Mouse (Mus musculus) left cerebral cortex, postnatal 25 days (tissue): ENCODE results near the gene Galnt5. TPM values are rescaled to one million over a fixed set of nuclear protein-coding genes. Genes with fewer than 3 reads are reported as not detected.

ENCODE experiments used
- DNase-seq, 2 experiments: peaks; one replicate each; pipeline ENCODE4 v3.0.0; 2022; ENCODE audit warnings: low spot score in 2 of 2, mixed read lengths in 1 of 2
- intact Hi-C: fragments of 180-260 bp; cut with DNase I; formaldehyde crosslinking; loops from one replicate; pipeline ENCODE4 v1.15.1; 2025
- total RNA-seq, 2 experiments: library from RNA; stranded (reverse); gene quantifications; 2 replicates each; pipeline ENCODE4 v1.2.3; 2021

Galnt5 gene
- not detected for total RNA-seq

- no peak for DNase-seq
- intact Hi-C loops: no loop called here
Observed at GRCm38 (mm10) chr2:57997752-57998430, at the start of gene Galnt5. Gene Galnt5 (plus strand): TSS chr2:57997884.

GRCm38 (mm10) chr2:57951620-57952019 is 46.1 kb upstream of the Galnt5 start:
- DNase-seq: peak in 1 of 2 experiments; percentile 39
- intact Hi-C loops: no loop called here

DNA sequence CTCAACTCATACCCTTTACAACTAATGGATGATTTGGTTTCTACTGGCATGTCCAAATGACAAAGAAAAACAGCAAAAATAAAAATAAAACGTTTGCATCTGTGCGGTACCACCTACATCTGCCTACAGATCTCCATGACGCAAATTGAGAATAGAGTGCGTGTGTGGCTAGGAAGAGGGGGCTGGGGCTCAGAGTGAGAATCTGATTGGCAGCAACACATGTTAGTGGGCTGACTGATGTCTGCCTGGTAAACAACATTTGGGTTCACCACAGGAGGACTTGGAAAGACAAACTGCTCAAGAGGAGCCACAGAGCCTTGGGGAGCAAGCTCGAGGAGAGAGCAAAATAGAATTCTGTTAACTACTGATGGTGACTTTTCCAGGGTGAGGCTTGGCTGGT is 36.9 kb upstream of the Galnt5 start:
- intact Hi-C loops: no loop called here
- peak in 1 of 2 experiments; percentile 60 for DNase-seq

- intact Hi-C loops: no loop called here
- DNase-seq: no peak
Observed at GRCm38 (mm10) chr2:57982248-57982647, 15.4 kb upstream of the Galnt5 start.

DNA sequence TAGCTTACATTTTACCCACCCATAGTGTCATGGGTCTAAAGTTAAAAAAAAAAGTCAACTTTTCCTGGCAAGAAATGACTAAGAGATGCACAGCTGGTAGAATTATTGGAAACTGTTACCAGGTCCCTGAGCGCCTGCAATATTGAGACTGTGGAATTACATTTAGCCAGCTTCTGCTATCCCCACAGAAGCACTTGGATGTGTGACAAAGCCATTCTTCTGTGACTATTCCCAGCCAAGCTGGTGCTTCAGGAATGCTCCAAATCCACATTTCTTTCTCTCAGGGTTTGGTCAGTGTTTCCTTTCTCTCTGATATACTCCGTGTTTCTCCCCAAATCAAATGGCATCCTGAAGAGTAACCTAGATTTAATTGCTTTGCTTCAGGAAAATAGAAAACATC is 6.6 kb upstream of the Galnt5 start:
- DNase-seq: no peak
- intact Hi-C loops: no loop called here

DNA sequence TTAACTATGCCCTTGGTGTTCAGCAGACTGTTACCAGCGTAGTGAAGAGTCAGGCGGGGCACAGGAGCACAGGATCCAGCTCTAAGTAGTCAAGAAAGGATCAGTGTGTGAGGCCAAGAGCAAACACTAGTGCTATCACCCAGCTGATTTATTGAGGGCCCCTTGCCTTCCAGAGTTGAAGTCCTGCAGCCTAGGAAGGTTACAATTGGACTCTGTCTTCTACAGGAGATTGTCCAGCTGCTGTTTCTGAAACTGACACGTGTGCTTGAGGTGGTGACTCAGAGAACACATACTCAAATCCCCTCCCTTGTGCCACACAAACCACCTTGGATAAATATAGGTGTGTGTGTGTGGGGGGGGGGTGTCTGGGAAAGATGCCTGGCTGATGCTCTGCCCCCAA is 3.8 kb downstream of the Galnt5 start:
- intact Hi-C loops: no loop called here

GRCm38 (mm10) chr2:58007081-58007480 is 9.4 kb downstream of the Galnt5 start:
- DNase-seq: peak in 1 of 2 experiments; percentile 55
- intact Hi-C loops: no loop called here

More for the DNA sequence above, 3.8 kb downstream of the Galnt5 start:
- no peak for DNase-seq

- intact Hi-C loops: no loop called here
- peak in 1 of 2 experiments; percentile 21 for DNase-seq
Observed at GRCm38 (mm10) chr2:58023556-58023955, 25.9 kb downstream of the Galnt5 start.

DNA sequence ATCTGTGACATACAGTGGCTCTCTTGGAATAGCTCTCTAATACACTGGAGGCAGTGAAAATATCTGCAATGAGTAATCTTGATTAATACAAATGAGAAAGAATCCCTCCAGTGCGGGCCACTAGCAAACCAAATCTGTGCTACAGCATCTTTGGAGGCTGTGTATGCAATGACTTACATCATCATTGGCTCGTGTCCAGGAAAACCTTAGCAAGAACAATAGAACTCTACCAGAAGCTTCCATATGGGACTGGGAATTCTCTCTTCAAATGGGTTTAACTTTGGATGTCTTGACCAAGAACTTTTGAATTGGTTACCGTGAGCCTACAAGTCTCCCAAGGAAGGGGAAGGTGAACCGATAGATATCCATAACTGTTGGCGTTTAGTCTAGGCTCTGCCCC is 29.1 kb downstream of the Galnt5 start:
- intact Hi-C loops: no loop called here
- DNase-seq: no peak

GRCm38 (mm10) chr2:58029404-58029803 is 31.7 kb downstream of the Galnt5 start:
- intact Hi-C loops: loop anchor here (2.0 kb wide), 2 partner anchors 429 to 639 kb away; no protein-coding TSS in a partner anchor
- peak in 1 of 2 experiments; percentile 65 for DNase-seq

DNA sequence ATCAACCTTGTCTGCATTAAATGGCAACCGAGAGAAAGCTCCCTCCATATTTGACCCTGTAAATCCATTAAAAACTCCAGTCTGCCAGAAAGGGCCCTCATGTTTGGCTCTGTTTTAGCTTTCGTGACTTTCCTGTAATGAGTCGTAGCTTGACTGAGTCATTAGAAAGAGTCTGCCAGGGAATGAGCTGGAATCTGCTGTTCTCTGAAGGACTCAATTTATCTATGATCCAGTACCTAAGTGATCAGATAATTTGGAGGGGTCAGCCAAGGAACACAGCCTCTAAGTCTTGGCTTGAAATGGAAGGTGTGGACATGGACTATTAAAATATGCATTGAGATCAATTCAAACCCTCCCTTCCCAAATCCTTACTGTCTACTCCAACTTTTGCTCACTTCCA is 33.7 kb downstream of the Galnt5 start:
- peak in 1 of 2 experiments; percentile 13 for DNase-seq
- intact Hi-C loops: no loop called here

DNA sequence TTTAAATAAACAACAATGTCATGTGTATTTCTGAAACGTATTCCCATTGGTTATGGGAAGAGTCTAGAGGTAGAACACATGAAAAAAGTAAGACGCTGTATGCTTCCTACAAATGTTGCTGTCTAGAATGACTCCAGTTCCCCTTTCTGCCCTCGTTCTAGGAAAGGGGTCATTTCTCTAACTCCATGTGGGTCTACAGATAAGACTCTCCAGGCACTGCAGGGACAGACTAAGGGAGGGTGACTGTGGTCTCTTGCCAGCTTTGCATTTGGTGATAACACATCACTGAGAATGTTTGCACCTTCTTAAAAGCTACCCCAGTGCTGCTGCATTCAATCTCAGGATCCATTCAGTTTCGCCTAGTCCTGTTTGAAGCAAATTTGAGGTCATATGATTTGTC is 38.0 kb downstream of the Galnt5 start:
- intact Hi-C loops: no loop called here
- DNase-seq: no peak

DNA sequence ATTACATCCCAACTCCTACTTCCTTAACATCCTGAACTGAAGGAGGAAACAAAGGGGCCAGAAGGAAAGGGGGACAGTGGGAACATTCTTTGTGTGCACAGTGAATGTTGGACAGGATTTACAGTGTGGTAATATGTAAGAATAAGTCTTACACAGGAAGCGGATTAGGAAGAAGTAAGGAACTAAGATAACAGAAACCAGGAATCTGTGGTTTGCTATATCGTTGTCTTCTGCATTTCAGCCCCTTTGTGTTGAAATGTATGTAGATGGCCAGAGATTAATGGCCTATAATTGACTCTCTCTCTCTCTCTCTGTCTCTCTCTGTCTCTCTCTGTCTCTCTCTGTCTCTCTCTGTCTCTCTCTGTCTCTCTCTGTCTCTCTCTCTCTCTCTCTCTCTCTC is 39.2 kb downstream of the Galnt5 start:
- DNase-seq: no peak
- intact Hi-C loops: no loop called here

DNA sequence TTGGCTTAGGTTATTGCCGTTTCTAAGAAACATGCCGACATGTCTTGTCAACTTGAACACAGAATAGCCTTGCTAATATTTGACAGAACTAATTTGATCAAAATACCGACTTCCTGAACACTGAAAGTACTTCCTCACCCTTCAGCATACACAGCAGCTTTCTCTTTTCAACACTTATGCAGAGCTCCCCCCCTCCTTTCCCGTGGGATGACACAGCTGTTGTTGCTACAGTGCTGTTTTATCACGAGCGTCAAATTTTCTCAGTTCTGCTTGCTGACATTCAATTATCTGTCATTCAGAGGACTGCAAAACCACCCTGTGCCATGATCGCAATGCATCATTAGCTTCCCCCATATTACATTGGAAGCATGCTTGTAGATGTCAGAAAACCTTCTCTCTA is 44.2 kb downstream of the Galnt5 start:
- DNase-seq: peak; percentile 55 to 76
- intact Hi-C loops: no loop called here

DNA sequence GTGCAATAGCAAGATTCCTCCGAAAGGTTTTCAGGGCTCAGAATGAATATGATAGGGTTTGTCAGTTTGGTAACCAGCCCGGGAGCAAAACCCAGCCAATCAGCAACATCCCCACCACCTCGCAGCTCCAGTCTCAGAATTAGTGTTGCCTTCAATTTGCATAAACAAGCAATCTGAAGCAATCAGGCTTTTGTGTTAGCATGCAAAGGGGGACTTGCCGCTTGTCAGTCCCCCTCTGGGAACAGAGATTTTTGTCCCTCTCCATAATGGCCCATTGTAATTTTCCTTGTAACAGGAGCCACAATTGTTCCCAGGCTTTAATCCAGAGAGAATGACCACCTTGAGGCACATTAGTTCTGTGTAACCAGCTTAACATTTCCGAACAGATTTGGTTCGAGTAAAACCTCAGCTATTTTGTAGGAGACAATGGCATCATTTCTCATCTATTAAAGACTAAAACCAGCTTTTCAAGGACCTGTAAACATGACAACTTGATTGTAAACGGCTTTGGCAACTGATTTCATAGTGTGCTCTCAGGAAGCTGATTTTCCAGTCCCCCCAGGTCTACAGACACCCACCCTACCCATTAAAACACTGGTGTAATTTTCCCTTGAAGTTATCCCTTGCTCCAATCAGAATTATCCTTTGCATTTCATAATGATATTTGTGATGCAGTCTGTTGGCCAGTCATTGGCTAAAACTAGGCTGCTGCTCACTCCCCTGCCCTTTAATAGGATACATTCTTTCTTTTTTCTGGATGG is 55.3 kb downstream of the Galnt5 start, which contains the start of gene Ermn:
Gene Ermn, minus strand, starts transcription at position 44 of the 761 bp plus-strand sequence.
- DNase-seq: no peak
- intact Hi-C loops: loop anchor here (5.0 kb wide), 1 partner anchor 614 kb away; no protein-coding TSS in a partner anchor

GRCm38 (mm10) chr2:58055383-58055782 is 57.7 kb downstream of the Galnt5 start:
- DNase-seq: peak; percentile 60 to 78
- intact Hi-C loops: loop anchor here (5.0 kb wide), 2 partner anchors 122 to 402 kb away; no protein-coding TSS in a partner anchor

DNA sequence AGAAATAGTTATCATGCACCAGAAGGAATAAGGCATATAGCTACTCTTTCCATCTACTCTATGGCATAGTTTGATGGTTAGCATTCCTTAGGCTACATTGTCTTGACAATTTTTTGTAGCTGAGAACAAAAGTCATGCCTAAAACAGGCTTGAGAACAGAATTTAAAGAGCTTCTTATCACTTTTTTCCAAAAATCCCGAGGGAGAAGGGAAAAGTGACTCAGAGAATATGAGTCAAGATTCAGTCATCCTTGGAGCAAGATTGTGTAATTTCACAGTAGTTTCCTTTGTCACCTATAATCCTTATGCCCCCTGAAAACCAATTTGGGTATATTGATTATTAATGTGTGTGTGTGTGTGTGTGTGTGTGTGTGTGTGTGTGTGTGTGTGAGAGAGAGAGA is 82.2 kb downstream of the Galnt5 start:
- peak in 1 of 2 experiments; percentile 59 for DNase-seq
- intact Hi-C loops: no loop called here

DNA sequence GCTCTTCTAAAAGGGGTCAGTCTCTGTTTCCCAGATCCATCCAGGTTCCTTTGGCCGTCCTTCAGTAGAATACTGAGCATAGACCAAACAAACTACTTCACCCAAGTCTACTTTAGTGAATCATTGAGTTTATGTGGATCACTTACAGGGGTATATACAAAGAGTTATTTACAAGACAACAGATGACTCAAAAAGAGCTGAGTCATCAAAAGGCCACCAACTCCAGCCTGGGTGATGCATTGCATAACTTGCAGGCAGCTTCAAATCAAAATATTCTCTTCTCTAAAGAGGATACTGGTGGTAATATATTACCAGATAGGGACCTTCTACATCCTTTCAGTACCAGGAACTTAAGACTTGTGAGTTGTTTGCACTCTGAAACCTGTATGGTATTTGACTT is 88.7 kb downstream of the Galnt5 start:
- intact Hi-C loops: no loop called here

DNA sequence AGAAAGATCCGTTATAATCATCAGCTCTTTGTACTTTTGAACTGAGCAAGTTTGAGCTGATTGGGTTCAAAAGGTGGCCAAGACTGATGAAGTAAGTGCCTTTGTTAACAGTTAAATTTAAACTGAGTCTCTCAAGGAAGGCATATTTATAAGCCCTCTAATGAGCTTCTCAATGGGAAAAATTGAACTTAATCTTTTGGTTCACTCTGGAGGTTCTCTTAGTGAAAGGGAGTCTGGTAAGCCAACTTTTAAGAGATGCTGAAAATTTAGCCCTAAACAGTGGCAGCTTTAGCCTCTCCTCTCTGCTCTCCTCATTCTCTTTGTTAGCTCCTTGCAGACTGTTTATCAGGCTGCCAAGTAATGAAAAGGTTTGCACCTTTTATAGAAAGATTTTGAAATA is 97.1 kb downstream of the Galnt5 start:
- intact Hi-C loops: no loop called here
- no peak for DNase-seq

More for the DNA sequence above, 88.7 kb downstream of the Galnt5 start:
- no peak for DNase-seq
